29 mouse cellular contexts compared by ENCODE assay signal in genomic region chr6:72071281-72071870, GRCm38 (mm10). TPM values are rescaled to one million over a fixed set of nuclear protein-coding genes. Genes with fewer than 3 reads are reported as not detected.
DNase-seq lines count a peak whose midpoint lies in the region; ATAC-seq lines count a peak whose summit lies in the region.
"Had no signal": no experiment of that assay in that cellular context is flagged by ENCODE, and none has a peak within 500 bp of the region (broad histone marks: within the 10 kb centered on the region; RNA-seq: fewer than 3 reads in every experiment).

No protein-coding gene starts in this region.

- H3K4me3 ChIP-seq in kidney, embryonic 15.5 days (replicated peaks): no peak overlapping the region
- no peak overlapping the region for H3K4me3 ChIP-seq in brown adipose tissue, adult 24 weeks (ENCODE audit: insufficient read depth, low read depth, low read length)
- H3K4me3 ChIP-seq in midbrain, embryonic 16.5 days (ENCODE audit: low read depth, low read length): no peak overlapping the region
- H3K4me3 ChIP-seq: embryonic facial prominence, embryonic 10.5 days; forebrain, embryonic 10.5 days; heart, adult 2 months; layer of hippocampus, adult 2 months; liver, embryonic 13.5 days; megakaryocyte, embryonic 14.5 days; neural tube, embryonic 12.5 days had no signal

- no peak overlapping the region for H3K4me2 ChIP-seq in kidney, embryonic 15.5 days
- H3K4me2 ChIP-seq in midbrain, embryonic 16.5 days (ENCODE audit: low read length): no peak overlapping the region
- H3K4me2 ChIP-seq: hindbrain, embryonic 14.5 days; liver, embryonic 13.5 days; lung, embryonic 14.5 days; neural tube, embryonic 12.5 days had no signal

- WGBS in kidney, embryonic 15.5 days: 48% methylated on average over 5 of the region's 5 CpGs
- WGBS in midbrain, embryonic 16.5 days: 78% methylated on average over 5 of the region's 5 CpGs

- peaks cover 6% of the 10 kb centered on the region; the same call in 1 of the 2 replicates for H3K4me1 ChIP-seq in kidney, embryonic 15.5 days
- H3K4me1 ChIP-seq in brown adipose tissue, adult 24 weeks (ENCODE audit: control insufficient read depth, insufficient read depth, insufficient read length, low read length): peaks cover 4% of the 10 kb centered on the region
- H3K4me1 ChIP-seq in midbrain, embryonic 16.5 days (ENCODE audit: control insufficient read depth, insufficient read depth, low read length): no peaks in the 10 kb centered on the region
- H3K4me1 ChIP-seq: embryonic facial prominence, embryonic 10.5 days; forebrain, embryonic 10.5 days; liver, embryonic 13.5 days; megakaryocyte, embryonic 14.5 days; neural tube, embryonic 12.5 days had no signal

- H3K27ac ChIP-seq in kidney, embryonic 15.5 days: no peak overlapping the region
- peak overlapping the region; percentile 71 for H3K27ac ChIP-seq in brown adipose tissue, adult 24 weeks (replicated peaks; ENCODE audit: low read depth, low read length)
- H3K27ac ChIP-seq in midbrain, embryonic 16.5 days (ENCODE audit: low read length): no peak overlapping the region
- H3K27ac ChIP-seq: embryonic facial prominence, embryonic 10.5 days; forebrain, embryonic 10.5 days; heart, adult 2 months; hindbrain, embryonic 14.5 days; layer of hippocampus, adult 2 months; liver, embryonic 13.5 days; neural tube, embryonic 12.5 days had no signal

- no peak for ATAC-seq in kidney, embryonic 15.5 days (replicated peaks; ENCODE audit: low FRiP score)
- no peak for ATAC-seq in midbrain, embryonic 16.5 days
- ATAC-seq: activated CD4-positive, CD25-positive, alpha-beta regulatory T cell, adult 4 months; forebrain, embryonic 16.5 days; inflammation-experienced regulatory T-cells, adult 6 months had no signal

- no peaks in the 10 kb centered on the region for H3K9me3 ChIP-seq in kidney, embryonic 15.5 days (replicated peaks)
- H3K9me3 ChIP-seq in midbrain, embryonic 16.5 days (replicated peaks; ENCODE audit: control insufficient read depth, low read length, poor library complexity, severe bottlenecking): no peaks in the 10 kb centered on the region
- H3K9me3 ChIP-seq: embryonic facial prominence, embryonic 10.5 days; forebrain, embryonic 10.5 days; liver, embryonic 13.5 days; neural tube, embryonic 12.5 days had no signal

- no peak overlapping the region for H3K9ac ChIP-seq in kidney, embryonic 15.5 days
- H3K9ac ChIP-seq in midbrain, embryonic 16.5 days (ENCODE audit: low read depth, low read length): no peak overlapping the region
- H3K9ac ChIP-seq: hindbrain, embryonic 14.5 days; liver, embryonic 13.5 days; lung, embryonic 14.5 days; neural tube, embryonic 12.5 days had no signal

- H3K27me3 ChIP-seq in kidney, embryonic 15.5 days: no peaks in the 10 kb centered on the region
- no peaks in the 10 kb centered on the region for H3K27me3 ChIP-seq in midbrain, embryonic 16.5 days (ENCODE audit: control insufficient read depth, insufficient read depth, low read depth, low read length)
- H3K27me3 ChIP-seq: neural tube, embryonic 12.5 days had no signal

- no peaks in the 10 kb centered on the region for H3K36me3 ChIP-seq in kidney, embryonic 15.5 days
- no peaks in the 10 kb centered on the region for H3K36me3 ChIP-seq in midbrain, embryonic 16.5 days (ENCODE audit: control insufficient read depth, insufficient read depth, low read length)
- H3K36me3 ChIP-seq: embryonic facial prominence, embryonic 10.5 days; forebrain, embryonic 10.5 days; liver, embryonic 13.5 days; neural tube, embryonic 12.5 days had no signal

- DNase-seq in adrenal gland, adult 2 months: peak; percentile 36
- DNase-seq in adrenal gland, adult 18-20 months (ENCODE audit: low spot score in 2 of 2): no peak
- peak; percentile 16 for DNase-seq in kidney, adult 11 months
- peak; percentile 39 for DNase-seq in kidney, adult 9 months
- no peak for DNase-seq in embryo, embryonic 10 days (ENCODE audit: low spot score)
- DNase-seq: adrenal gland, postnatal 14 days; cerebellum, adult 8-10 months; gastrocnemius, postnatal 10 days; layer of hippocampus, postnatal 36 days; liver, embryonic 13.5 days; lung, embryonic 14.5 days; midbrain, embryonic 14.5 days; retina, postnatal 1 day; right cerebral cortex, postnatal 25 days; spleen, adult 18-20 months; thymus, postnatal 25 days had no signal

RNA-seq across cellular contexts. Expression of gene St3gal5, which starts 26.0 kb away (rescaled TPM):
- total RNA-seq in adrenal gland, adult 2 months (2021): 100 to 1,000 TPM; 137 to 188 TPM
- 149 and 235 TPM in 2 replicates for polyA plus RNA-seq in adrenal gland, adult 2 months (2012; rRNA removed)
- total RNA-seq in adrenal gland, adult 18-20 months (2021): 100 to 1,000 TPM; 133 to 192 TPM
- polyA plus RNA-seq in kidney, embryonic 15.5 days (2015; fragmentation: Nextera tagmentation; extraction: Ambion mirVana): 35.2 and 36.3 TPM in 2 replicates
- polyA plus RNA-seq in brown adipose tissue, adult 24 weeks (2012; ENCODE audit: insufficient read depth, insufficient read length, missing spikeins): 20.7 and 69.6 TPM in 2 replicates
- polyA plus RNA-seq in midbrain, embryonic 16.5 days (2015; fragmentation: Nextera tagmentation; extraction: Ambion mirVana): 53.2 and 56.2 TPM in 2 replicates

Comparison
In these comparisons a context has a peak if more than half of its experiments do, and no peak if none do; other contexts are left out.
1. DNase-seq: peak in adrenal gland, adult 2 months (single experiment), kidney, adult 11 months (single experiment) and kidney, adult 9 months (single experiment); none in adrenal gland, adult 18-20 months (0 of 2) and embryo, embryonic 10 days (single experiment).